Mouse (Mus musculus) layer of hippocampus, adult 2 months (tissue): ENCODE measurements at regions not wholly inside any gene's neighbourhood (a gene's known extent, or its start where the extent isn't known, plus 50 kb on each side); places are given as distances from the start of the nearest gene placed in this dataset.
"Not testable (repeated sequence)": the region's sequence is repeated elsewhere in the genome, so short reads cannot be mapped to it uniquely, and the experiment has no call there.

Source experiments
- DNase-seq, 2 experiments: peaks; one replicate each; pipeline ENCODE4 v3.0.0; 2022; ENCODE audit warnings: low spot score in 2 of 2
- H3K27ac ChIP-seq: fragments of 200-600 bp; 2 replicates; pipeline ENCODE4 v1.8.1; 2022
- H3K4me3 ChIP-seq: fragments of 200-600 bp; 2 replicates; pipeline ENCODE4 v1.8.1; 2022; ENCODE audit warnings: mild to moderate bottlenecking
- CTCF ChIP-seq: fragments of 200-600 bp; conservative IDR thresholded peaks from 2 replicates; pipeline ENCODE4 v1.8.1; 2022; ENCODE audit warnings: antibody characterized with exemption, mild to moderate bottlenecking, moderate library complexity

DNA sequence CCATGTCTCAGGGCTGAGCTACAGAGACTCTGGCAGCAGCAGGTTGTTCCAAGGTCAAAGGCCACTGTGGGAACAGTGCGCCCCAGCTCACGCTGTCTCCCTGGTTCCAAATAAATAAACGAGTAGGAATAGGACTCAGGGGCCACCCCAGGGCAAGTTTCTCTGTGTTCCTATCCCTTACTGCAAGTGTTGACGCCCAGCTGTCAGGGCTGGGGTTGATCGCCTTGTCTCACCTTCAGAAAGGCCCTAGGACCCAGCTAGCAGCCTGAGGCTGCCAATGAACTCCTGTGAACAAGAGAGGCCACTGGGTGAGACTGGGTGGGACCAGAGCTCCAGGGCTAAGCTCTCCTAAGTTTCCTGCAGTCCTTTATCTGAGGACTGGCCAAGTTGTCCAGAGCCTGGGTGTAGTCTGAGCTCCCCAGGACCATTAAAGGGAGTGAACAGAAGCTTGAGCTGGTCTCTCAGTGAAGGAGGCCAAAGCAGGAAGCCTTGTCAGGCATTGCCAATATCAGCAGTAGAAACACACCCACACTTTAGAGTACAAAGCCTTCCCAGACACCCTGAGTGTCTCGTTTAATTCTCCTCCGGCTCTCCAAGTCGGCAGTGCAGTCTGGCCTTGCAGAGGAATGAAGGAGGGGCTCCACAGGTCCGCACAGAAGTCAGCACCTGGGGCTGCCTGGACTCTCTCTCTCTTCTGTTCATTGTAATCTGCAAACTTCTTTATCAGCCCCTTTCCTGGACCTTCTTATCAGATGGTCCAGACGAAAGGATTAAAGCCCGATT is 308.6 kb downstream of the Diras2 start:
- H3K4me3 ChIP-seq, result no peak overlapping the region
- DNase-seq, result no peak
- no peak for TF ChIP-seq CTCF
- H3K27ac ChIP-seq, result no peak overlapping the region

DNA sequence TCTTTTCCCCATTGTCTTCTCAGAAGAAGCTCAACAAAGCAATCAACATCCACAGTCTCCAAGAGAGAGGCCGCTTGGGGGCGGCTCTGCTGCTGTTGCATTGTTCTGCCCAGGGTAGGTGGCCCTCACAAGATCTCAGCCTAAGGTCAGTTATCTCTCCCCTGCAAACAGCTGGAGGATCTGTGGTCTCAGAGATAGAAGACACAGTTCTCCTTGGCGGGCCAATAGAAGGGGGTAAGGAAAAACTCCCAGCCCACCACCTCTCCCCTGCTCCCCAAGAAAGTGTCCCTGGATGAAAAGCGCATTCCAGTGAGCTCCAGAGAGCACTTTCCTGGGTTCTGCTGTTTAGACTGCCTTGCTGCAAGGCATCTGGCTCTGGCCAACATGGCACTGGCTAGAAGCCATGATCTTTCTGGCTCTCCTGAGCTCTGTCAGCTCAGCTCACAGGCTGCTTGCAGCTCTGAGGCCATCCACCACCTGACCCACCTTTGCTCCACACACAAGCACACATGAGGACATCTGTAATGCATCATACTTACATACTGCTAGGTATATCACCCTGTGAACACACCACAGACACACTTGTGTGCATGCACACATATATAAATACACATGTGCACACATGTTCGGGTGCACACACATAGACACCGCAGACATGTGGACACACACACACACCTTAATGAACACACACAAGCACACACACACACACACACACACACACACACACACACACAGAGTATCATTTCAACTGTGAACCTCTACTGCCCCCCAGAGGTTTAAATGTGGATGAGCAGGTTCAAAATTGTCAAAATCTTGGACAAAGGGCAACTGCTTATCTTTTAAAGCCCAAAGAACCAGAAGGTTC is 307.7 kb downstream of the Diras2 start:
- no peak overlapping the region for H3K4me3 ChIP-seq
- peak in 1 of 2 experiments; percentile 40 for DNase-seq
- TF ChIP-seq CTCF, result peak; percentile 71
- H3K27ac ChIP-seq, result no peak overlapping the region

DNA sequence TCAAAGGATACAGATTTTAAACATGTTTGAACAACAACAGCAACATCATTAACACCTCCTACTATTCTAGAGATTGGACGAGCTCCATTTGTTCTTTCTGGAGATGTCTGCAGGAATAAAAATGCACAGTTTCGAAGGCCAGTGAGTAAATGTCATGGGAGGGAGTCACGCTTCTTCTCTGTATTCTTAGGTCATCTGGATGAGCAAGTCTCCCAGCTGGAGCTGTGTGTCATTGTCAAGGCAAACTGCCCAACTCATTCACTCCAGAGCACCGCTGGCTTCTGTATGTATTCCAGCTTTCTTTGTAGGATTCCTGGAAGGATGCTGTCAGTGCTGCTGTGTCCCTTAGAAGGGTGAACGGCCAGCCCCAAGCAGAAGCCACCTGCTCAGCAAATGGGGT is 297.1 kb downstream of the Diras2 start:
- TF ChIP-seq CTCF, result no peak
- Histone ChIP-seq H3K27ac (no peak overlapping the region), H3K4me3 (no peak overlapping the region)
- DNase-seq, result no peak

DNA sequence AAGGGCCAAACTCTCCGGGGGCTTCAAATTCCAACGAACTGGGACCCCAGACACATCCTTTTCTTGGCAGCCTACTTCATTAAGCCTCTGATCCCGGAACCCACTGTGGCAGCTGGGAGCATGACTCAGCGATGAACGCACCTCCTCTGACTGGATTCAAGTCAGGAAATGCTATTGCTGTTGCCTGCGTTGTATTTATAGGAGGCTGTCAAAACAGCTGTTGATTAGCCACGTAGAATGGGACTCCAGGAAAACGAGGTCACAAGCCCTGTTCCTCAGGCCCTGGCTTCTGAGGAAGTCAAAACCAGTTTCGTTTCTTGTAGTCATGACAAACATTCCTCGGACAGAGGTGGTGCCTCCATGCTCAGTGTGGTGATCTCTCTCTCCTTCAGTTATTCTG is 295.0 kb downstream of the Diras2 start:
- H3K4me3 ChIP-seq, result no peak overlapping the region
- no peak for TF ChIP-seq CTCF
- no peak overlapping the region for H3K27ac ChIP-seq
- DNase-seq, result no peak

DNA sequence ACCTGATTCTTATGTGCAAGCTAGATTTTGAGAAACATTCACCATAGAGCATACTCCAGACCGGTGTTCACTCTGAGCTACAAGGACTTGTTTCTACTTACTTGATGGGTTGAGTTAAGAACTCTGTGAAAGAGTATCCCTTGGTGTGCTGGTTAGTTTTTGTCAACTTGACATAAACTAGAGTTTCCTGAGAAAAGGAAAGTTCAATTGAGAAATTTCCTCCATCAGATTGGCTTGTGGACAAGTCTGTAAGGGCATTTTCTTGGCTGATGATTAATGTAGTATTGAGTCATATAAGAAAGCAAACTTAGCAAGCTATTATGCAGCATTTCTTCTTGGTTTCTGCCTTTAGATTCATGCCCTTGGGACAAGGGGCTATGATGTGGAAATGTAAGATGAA is 291.5 kb downstream of the Diras2 start:
- TF ChIP-seq CTCF, result no peak
- DNase-seq, result no peak
- H3K4me3 ChIP-seq, result no peak overlapping the region
- H3K27ac ChIP-seq, result no peak overlapping the region

DNA sequence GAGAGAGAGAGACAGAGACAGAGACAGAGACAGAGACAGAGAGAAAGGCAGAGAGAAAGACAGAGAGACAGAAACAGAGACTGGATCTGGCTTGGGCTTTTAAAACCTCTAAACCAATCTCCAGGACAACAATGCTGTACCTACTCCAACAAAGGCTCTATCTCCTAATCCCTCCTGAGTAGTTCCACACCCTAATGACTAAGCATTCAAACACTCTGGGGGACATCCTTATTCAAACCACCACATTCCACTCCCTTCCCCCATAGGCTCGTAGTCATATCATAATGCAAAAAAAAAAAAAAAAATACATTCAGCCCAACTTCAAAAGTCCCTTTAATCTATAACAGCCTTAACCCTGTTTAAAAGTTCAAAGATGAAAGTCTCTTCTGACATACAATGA is 289.3 kb downstream of the Diras2 start:
- TF ChIP-seq CTCF, result no peak
- H3K27ac ChIP-seq, result no peak overlapping the region
- no peak overlapping the region for H3K4me3 ChIP-seq
- no peak for DNase-seq

DNA sequence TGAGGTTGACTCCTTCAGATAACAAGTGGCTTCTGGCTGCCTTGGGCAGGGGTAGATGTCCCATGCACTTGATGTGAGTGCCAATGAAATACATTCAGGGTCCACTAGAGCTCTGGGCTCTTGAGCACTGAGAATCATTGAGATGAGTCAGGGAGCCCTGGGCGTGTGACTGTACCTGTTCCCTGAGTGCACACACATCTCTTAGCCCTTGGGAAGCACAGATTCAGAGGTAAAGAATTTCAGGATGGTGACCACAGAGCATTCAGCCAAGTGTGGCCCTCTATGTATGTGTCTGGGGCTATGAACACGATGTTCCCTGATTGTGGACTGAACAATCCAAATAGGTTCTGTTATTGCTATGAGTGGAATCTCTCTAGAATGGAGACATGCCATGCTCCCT is 281.6 kb downstream of the Diras2 start:
- Histone ChIP-seq H3K4me3 (no peak overlapping the region), H3K27ac (no peak overlapping the region)
- TF ChIP-seq CTCF, result no peak
- no peak for DNase-seq

DNA sequence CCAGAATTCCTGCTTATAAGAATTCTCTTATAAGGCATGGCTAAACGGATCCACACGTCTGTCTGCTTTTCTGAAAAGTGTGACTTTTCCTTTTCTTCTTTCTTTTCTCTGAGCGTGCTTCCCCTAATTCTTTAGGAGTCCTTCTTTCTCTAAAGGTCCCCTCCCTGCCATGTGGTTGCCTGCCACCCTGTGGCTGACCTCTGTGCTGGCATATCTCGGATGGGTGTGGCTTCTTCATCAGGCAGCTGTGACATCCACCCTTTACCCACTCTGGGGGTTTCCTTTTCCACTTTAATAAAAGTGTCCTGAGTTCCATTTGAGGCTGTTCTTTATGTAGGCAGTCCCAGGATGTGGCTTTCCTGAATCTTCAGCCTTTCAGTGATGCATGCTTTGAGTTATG is 280.7 kb downstream of the Diras2 start:
- peak; percentile 19; the same call in 1 of the 2 replicates for TF ChIP-seq CTCF
- DNase-seq, result no peak
- H3K27ac ChIP-seq, result no peak overlapping the region
- no peak overlapping the region for H3K4me3 ChIP-seq

DNA sequence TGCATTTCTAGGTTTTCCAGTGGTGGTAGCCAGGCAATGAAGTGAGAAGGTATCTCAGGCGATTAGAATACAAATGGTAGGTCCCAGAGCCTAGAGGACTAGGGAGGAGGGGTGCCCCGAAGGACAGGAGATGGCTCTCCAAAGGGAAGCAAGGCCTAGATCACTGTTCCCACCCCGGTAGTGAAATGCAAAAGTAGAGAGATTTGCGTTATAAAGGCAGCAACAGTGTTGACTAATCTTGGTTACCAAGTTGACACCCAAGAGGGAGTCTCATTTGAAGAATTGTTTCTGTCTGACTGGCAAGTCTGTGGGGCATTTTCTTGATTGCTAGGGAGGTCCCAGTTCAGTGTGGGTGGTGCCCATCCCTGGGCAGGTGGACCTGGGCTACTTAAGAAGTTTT is 278.8 kb downstream of the Diras2 start:
- DNase-seq, result no peak
- H3K4me3 ChIP-seq, result no peak overlapping the region
- no peak overlapping the region for H3K27ac ChIP-seq
- no peak for TF ChIP-seq CTCF

DNA sequence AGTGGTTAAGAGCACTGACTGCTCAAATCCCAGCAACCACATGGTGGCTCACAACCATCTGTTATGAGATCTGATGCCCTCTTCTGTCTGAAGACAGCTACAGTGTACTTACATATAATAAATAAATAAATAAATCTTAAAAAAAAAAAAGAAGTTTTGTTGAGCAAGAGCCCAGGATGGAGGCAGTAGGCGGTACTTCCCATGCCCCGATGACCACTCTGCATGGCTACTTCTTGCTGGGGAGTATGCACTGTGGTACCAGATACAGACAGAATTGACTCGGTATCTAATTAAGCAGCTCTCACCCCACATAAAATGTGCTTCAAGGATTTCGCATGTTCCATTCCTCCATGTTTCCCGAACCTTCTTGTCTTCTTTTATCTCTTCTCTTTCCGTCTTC is 278.4 kb downstream of the Diras2 start:
- DNase-seq, H3K4me3 ChIP-seq, H3K27ac ChIP-seq: not testable (repeated sequence)

DNA sequence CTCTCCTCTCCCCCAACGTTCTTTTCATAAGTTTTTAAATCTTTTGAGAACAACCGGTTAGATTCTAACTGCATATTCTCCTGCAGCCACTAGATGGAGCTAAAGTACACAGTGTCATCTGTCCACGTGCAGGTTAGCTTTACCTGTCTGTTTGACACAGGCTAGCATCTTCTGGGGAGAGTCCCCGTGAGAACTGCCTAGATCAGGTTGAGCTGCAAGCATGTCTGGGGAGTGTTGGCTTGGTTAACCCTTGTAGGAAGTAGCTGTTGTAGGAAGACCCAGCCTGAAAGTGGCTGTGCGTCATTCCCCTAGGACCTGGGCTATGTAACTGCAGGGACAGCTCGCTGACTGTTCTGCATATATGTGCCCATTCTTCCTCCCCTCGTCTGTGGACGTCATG is 277.9 kb downstream of the Diras2 start:
- no peak overlapping the region for H3K27ac ChIP-seq
- no peak overlapping the region for H3K4me3 ChIP-seq
- peak in 1 of 2 experiments; percentile 45 for DNase-seq
- TF ChIP-seq CTCF, result peak; percentile 90

DNA sequence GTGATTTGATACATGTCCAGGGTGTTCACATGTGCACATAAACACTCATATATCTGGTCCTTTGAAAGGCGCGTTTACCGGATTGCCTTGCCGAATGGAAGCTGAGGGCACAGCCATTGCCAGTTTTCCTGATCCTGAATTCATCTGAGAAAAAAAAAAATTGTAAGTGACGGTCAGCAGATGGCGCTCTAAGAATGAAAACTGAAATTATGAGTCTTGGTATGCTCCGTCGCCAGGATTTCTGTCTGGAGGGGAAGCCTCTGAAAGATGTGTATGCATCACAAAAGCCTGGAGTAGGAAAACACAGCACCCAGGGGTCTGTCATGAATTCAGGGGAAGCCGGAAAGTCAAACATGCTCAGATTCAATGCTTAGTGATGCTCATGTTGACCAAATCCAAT is 276.9 kb downstream of the Diras2 start:
- peak; percentile 58 to 65 for DNase-seq
- TF ChIP-seq CTCF, result peak; percentile 84

DNA sequence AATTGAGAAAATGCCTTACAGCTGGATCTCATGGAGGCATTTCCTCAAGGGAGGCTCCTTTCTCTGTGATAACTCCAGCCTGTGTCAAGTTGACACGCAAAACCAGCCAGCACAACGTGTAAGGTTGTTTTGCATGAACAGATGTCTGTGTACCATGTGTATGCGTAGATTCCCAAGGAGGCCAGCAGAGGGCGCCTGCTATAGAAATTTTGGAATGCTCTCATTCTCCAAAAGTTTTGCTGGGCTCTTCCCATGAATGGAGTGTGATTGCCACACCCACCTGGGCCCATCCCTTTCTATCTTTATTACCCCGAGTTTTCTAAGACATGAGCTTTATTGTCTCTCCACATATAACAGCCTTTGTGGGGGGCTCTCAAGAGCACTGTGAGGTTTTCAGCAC is 275.4 kb downstream of the Diras2 start:
- DNase-seq, result no peak

More for the DNA sequence above, 276.9 kb downstream of the Diras2 start:
- no peak overlapping the region for H3K27ac ChIP-seq
- H3K4me3 ChIP-seq, result no peak overlapping the region

More for the DNA sequence above, 275.4 kb downstream of the Diras2 start:
- peak; percentile 72 for TF ChIP-seq CTCF
- Histone ChIP-seq H3K27ac (no peak overlapping the region), H3K4me3 (no peak overlapping the region)
